Mouse (Mus musculus): Measurements from ENCODE around the gene Atg3. TPM values are rescaled to one million over a fixed set of nuclear protein-coding genes. Genes with fewer than 3 reads are reported as not detected.

Atg3 gene
- polyA plus RNA-seq, 1 experiment from 2014 or later, result 28.4 TPM

DNA sequence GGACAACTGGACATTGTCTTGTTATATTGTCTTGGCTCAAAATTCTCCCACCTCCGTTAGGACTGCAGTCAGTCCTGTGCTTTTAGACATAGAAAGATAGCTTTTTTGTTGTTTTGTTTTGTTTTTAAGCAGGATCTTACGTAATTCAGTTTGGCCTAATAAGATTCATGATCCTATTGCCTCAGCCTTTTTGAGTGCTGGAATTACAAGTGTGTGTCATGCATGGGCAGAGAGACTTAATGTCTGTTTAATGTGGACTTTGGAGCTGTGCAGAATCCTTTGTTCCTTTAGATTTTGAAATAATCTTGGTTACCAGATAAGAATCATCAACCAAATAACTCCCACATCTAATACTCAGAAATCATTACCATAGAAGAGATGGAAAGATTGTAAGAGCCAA is 20.0 kb downstream of the Atg3 start:
- DNase-seq (ENCODE audit: low spot score), result no peak

DNA sequence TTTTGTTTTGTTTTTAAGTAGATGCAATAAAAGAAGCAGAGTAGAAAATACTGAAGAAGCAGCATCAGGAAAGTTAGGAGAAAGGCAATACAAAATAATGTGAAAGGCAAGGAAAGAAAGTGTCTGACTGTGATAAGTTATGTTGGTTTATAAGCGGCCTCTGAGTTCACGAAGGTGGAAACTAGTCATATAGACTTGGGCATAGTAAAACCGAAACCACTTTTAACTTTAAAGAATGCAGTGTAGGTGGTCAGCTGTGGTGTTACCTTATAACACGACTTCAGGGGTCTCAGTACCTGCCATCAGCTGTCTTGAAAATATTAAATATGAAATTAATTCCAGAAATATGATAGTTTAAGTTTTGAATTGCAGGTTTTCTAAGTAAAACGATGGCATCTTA is 23.2 kb downstream of the Atg3 start:
- no peaks in the 10 kb centered on the region for H3K36me3 ChIP-seq (ENCODE audit: control insufficient read depth, insufficient read depth, low read length)
- no peak overlapping the region for H3K4me2 ChIP-seq (ENCODE audit: low read depth, severe bottlenecking)
- no peak overlapping the region for H3K9ac ChIP-seq (ENCODE audit: low read length)
- no peaks in the 10 kb centered on the region for H3K27me3 ChIP-seq (ENCODE audit: control insufficient read depth, insufficient read depth, low read length)
- H3K4me1 ChIP-seq (ENCODE audit: control insufficient read depth, insufficient read depth, low read length), result no peaks in the 10 kb centered on the region
- no peak overlapping the region for H3K27ac ChIP-seq (replicated peaks; ENCODE audit: low read depth, low read length)
- no peaks in the 10 kb centered on the region for H3K9me3 ChIP-seq (ENCODE audit: control insufficient read depth, low read length)
- H3K4me3 ChIP-seq (ENCODE audit: low read depth, low read length), result no peak overlapping the region
- no peak for DNase-seq (ENCODE audit: low spot score)
- ATAC-seq (ENCODE audit: insufficient number of reproducible peaks, low FRiP score, low TSS enrichment, low read depth), result no peak
- 87% methylated on average over 5 of the region's 5 CpGs for WGBS

More for the DNA sequence above, 20.0 kb downstream of the Atg3 start:
- Histone ChIP-seq H3K27me3 (ENCODE audit: control insufficient read depth, insufficient read depth, low read length) (no peaks in the 10 kb centered on the region), H3K4me3 (ENCODE audit: low read depth, low read length) (no peak overlapping the region), H3K27ac (replicated peaks; ENCODE audit: low read depth, low read length) (no peak overlapping the region), H3K36me3 (ENCODE audit: control insufficient read depth, insufficient read depth, low read length) (peaks cover 2% of the 10 kb centered on the region; the same call in 1 of the 2 replicates), H3K4me2 (ENCODE audit: low read depth, severe bottlenecking) (no peak overlapping the region), H3K9me3 (ENCODE audit: control insufficient read depth, low read length) (no peaks in the 10 kb centered on the region), H3K9ac (ENCODE audit: low read length) (no peak overlapping the region), H3K4me1 (ENCODE audit: control insufficient read depth, insufficient read depth, low read length) (no peaks in the 10 kb centered on the region)
- 86% methylated on average over 2 of the region's 2 CpGs for WGBS
- ATAC-seq (ENCODE audit: insufficient number of reproducible peaks, low FRiP score, low TSS enrichment, low read depth), result no peak

DNA sequence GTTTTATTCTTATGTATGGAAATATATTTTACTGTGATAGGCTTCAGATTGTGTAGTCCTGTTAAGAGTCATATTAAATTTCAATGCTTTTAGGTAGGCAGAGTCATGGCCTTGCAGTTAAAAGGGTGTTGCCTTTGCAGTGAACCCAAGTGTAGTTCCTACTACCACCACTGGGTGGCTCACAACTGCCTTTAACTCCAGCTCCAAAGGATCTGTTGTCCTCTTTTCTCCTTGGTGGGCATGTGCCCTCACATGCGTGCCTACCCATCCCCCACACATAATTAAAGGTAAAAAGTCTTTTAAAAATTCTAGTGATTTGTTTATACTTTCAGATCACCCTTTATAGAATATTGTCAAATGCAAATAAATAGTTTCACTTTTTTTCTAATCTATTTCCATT is 34.0 kb downstream of the Atg3 start:
- Histone ChIP-seq H3K4me3 (ENCODE audit: low read depth, low read length) (no peak overlapping the region), H3K27me3 (ENCODE audit: control insufficient read depth, insufficient read depth, low read length) (no peaks in the 10 kb centered on the region), H3K9ac (ENCODE audit: low read length) (no peak overlapping the region), H3K27ac (replicated peaks; ENCODE audit: low read depth, low read length) (no peak overlapping the region), H3K4me1 (ENCODE audit: control insufficient read depth, insufficient read depth, low read length) (no peaks in the 10 kb centered on the region), H3K4me2 (ENCODE audit: low read depth, severe bottlenecking) (no peak overlapping the region), H3K36me3 (ENCODE audit: control insufficient read depth, insufficient read depth, low read length) (peaks cover 2% of the 10 kb centered on the region; the same call in 1 of the 2 replicates), H3K9me3 (ENCODE audit: control insufficient read depth, low read length) (no peaks in the 10 kb centered on the region)
- WGBS, result 12% methylated on average over 1 of the region's 1 CpGs
- ATAC-seq (ENCODE audit: insufficient number of reproducible peaks, low FRiP score, low TSS enrichment, low read depth) (0 out of 2 replicates have a peak, but pooled peaks have one; percentile 44), DNase-seq (ENCODE audit: low spot score) (peak; percentile 83)

DNA sequence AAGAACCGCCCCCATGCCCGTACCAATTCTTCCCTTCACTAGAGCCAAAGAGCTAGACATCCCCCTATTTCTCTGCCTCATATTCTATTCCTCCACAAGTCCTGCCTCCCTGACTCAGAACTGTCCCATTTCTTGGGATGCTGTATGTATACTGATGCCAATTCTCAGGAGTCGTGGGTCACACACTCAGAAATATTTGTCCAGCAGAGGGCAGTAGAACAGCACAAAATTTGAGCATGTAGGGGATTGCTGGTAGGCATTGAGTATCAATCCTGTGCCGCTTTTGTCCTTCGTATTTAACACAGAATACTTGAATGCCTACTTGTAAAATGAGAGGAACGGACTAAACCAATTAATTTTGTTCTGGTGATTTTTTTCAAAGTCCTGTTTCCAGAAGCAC is 38.2 kb downstream of the Atg3 start:
- 34% methylated on average over 6 of the region's 6 CpGs for WGBS
- Histone ChIP-seq H3K4me1 (ENCODE audit: control insufficient read depth, insufficient read depth, low read length) (no peaks in the 10 kb centered on the region), H3K4me3 (ENCODE audit: low read depth, low read length) (no peak overlapping the region), H3K4me2 (ENCODE audit: low read depth, severe bottlenecking) (no peak overlapping the region), H3K27me3 (ENCODE audit: control insufficient read depth, insufficient read depth, low read length) (no peaks in the 10 kb centered on the region), H3K27ac (replicated peaks; ENCODE audit: low read depth, low read length) (no peak overlapping the region), H3K9ac (ENCODE audit: low read length) (no peak overlapping the region), H3K36me3 (ENCODE audit: control insufficient read depth, insufficient read depth, low read length) (no peaks in the 10 kb centered on the region), H3K9me3 (ENCODE audit: control insufficient read depth, low read length) (no peaks in the 10 kb centered on the region)
- peak; percentile 51 for ATAC-seq (ENCODE audit: insufficient number of reproducible peaks, low FRiP score, low TSS enrichment, low read depth)
- peak; percentile 75 for DNase-seq (ENCODE audit: low spot score)

DNA sequence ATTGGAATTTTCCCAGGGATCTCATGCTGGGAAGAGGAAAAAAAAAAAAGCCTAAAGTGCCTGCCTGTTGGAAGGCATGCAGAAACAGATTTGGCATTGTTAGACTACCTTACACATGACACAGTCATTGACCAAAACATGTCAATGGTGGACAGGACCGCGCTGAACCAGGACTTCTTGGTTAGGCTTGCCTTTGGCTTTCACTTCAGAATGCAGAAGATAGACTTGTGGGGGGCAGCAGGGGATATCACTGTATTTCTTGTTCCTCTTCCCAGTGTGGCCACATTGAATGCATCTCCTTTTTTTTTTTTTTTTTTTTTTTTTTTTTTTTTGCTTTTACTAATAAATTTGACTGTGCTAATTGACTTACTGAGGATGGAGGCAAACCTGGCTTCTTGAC is 42.8 kb downstream of the Atg3 start:
- 100% methylated on average over 2 of the region's 2 CpGs for WGBS
- Histone ChIP-seq H3K36me3 (ENCODE audit: control insufficient read depth, insufficient read depth, low read length) (no peaks in the 10 kb centered on the region), H3K27ac (replicated peaks; ENCODE audit: low read depth, low read length) (no peak overlapping the region), H3K4me2 (ENCODE audit: low read depth, severe bottlenecking) (no peak overlapping the region), H3K4me1 (ENCODE audit: control insufficient read depth, insufficient read depth, low read length) (no peaks in the 10 kb centered on the region), H3K9ac (ENCODE audit: low read length) (no peak overlapping the region), H3K27me3 (ENCODE audit: control insufficient read depth, insufficient read depth, low read length) (no peaks in the 10 kb centered on the region), H3K4me3 (ENCODE audit: low read depth, low read length) (no peak overlapping the region), H3K9me3 (ENCODE audit: control insufficient read depth, low read length) (no peaks in the 10 kb centered on the region)
- no peak for DNase-seq (ENCODE audit: low spot score)
- no peak for ATAC-seq (ENCODE audit: insufficient number of reproducible peaks, low FRiP score, low TSS enrichment, low read depth)

DNA sequence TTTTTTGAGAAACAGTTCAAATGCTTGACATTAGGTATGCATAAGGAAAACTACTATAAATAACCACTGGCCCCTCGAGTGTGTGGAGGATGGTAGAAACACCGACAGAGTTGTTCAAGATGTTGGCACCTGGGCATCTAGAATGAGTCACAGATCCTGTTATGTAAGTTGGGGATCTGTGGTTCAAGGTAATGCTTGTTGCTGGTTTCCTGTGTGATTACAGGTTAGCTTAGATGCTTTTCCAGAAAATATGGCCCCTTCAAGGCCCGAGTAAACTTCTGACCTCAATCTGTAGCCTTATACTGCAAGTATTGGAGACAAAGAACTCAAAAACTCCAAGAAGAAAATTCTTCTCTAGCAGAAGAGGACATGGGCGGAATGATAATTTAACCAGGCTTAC is 45.9 kb downstream of the Atg3 start:
- no peak overlapping the region for H3K4me3 ChIP-seq (ENCODE audit: low read depth, low read length)
- 89% methylated on average over 4 of the region's 4 CpGs for whole genome bisulfite sequencing
- H3K9ac ChIP-seq (ENCODE audit: low read length), result no peak overlapping the region
- no peak overlapping the region for H3K27ac ChIP-seq (replicated peaks; ENCODE audit: low read depth, low read length)
- DNase-seq (ENCODE audit: low spot score) (no peak), ATAC-seq (ENCODE audit: insufficient number of reproducible peaks, low FRiP score, low TSS enrichment, low read depth) (no peak)
- H3K27me3 ChIP-seq (ENCODE audit: control insufficient read depth, insufficient read depth, low read length), result no peaks in the 10 kb centered on the region
- H3K4me2 ChIP-seq (ENCODE audit: low read depth, severe bottlenecking), result no peak overlapping the region
- no peaks in the 10 kb centered on the region for H3K4me1 ChIP-seq (ENCODE audit: control insufficient read depth, insufficient read depth, low read length)
- H3K36me3 ChIP-seq (ENCODE audit: control insufficient read depth, insufficient read depth, low read length), result no peaks in the 10 kb centered on the region
- no peaks in the 10 kb centered on the region for H3K9me3 ChIP-seq (ENCODE audit: control insufficient read depth, low read length)

DNA sequence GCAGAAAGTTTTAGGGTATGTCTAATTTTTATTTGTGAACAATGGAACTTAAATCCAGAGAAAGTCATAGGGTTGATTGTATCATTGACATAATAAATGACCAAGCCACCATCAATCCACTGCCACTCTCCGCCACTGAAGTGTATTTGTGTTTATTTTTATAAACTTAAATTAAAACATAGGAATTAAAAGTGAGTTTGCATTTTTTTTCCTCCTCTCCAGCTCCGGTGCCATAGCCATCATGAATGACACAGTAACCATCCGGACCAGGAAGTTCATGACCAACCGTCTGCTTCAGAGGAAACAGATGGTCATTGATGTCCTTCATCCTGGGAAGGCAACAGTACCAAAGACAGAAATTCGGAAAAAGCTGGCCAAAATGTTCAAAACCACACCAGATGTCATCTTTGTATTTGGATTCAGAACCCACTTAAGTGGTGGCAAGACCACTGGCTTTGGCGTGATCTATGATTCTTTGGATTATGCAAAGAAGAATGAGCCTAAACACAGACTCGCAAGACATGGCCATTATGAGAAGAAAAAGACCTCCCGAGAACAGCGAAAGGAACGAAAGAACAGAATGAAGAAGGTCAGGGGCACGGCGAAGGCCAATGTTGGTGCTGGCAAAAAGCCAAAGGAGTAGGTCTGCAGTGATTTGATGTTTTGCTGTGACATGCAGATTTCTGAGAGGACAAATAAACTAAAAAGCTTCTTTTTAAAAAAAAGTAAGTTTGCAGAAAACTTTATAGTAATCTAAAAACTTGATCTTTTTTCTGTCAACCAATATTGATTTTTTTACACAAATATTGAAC is 46.5 kb downstream of the Atg3 start:
- 88% methylated on average over 12 of the region's 12 CpGs for WGBS
- H3K36me3 ChIP-seq (ENCODE audit: control insufficient read depth, insufficient read depth, low read length), result no peaks in the 10 kb centered on the region
- no peaks in the 10 kb centered on the region for H3K4me1 ChIP-seq (ENCODE audit: control insufficient read depth, insufficient read depth, low read length)
- H3K9ac ChIP-seq (ENCODE audit: low read length), result no peak overlapping the region
- no peak for DNase-seq (ENCODE audit: low spot score)
- no peak overlapping the region for H3K4me2 ChIP-seq (ENCODE audit: low read depth, severe bottlenecking)
- no peaks in the 10 kb centered on the region for H3K27me3 ChIP-seq (ENCODE audit: control insufficient read depth, insufficient read depth, low read length)
- H3K27ac ChIP-seq (replicated peaks; ENCODE audit: low read depth, low read length), result no peak overlapping the region
- H3K4me3 ChIP-seq (ENCODE audit: low read depth, low read length), result no peak overlapping the region
- ATAC-seq (ENCODE audit: insufficient number of reproducible peaks, low FRiP score, low TSS enrichment, low read depth), result no peak
- no peaks in the 10 kb centered on the region for H3K9me3 ChIP-seq (ENCODE audit: control insufficient read depth, low read length)

DNA sequence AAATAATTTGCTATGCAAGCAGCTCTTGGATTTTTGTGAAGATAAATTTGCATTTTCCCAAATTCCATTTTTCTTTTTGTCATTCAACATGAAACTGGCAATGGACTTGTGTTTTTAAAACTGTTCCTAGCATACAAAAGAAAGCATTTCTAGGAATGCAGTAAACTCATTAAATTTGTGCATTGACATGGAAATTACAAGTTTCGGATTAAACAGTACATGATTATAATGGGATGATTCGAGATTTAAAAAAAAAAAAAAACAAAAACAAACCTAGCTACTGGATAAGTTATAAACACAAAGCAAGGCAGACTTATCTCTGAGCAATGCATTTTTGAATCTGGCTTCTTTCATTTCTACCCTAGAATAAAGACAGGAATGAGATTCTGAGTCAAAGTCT is 63.4 kb downstream of the Atg3 start:
- Histone ChIP-seq H3K27me3 (ENCODE audit: control insufficient read depth, insufficient read depth, low read length) (no peaks in the 10 kb centered on the region), H3K9me3 (ENCODE audit: control insufficient read depth, low read length) (no peaks in the 10 kb centered on the region), H3K4me2 (ENCODE audit: low read depth, severe bottlenecking) (no peak overlapping the region), H3K36me3 (ENCODE audit: control insufficient read depth, insufficient read depth, low read length) (no peaks in the 10 kb centered on the region), H3K27ac (replicated peaks; ENCODE audit: low read depth, low read length) (no peak overlapping the region), H3K9ac (ENCODE audit: low read length) (no peak overlapping the region), H3K4me1 (ENCODE audit: control insufficient read depth, insufficient read depth, low read length) (no peaks in the 10 kb centered on the region), H3K4me3 (ENCODE audit: low read depth, low read length) (no peak overlapping the region)
- 82% methylated on average over 2 of the region's 2 CpGs for WGBS
- no peak for DNase-seq (ENCODE audit: low spot score)
- no peak for ATAC-seq (ENCODE audit: insufficient number of reproducible peaks, low FRiP score, low TSS enrichment, low read depth)

DNA sequence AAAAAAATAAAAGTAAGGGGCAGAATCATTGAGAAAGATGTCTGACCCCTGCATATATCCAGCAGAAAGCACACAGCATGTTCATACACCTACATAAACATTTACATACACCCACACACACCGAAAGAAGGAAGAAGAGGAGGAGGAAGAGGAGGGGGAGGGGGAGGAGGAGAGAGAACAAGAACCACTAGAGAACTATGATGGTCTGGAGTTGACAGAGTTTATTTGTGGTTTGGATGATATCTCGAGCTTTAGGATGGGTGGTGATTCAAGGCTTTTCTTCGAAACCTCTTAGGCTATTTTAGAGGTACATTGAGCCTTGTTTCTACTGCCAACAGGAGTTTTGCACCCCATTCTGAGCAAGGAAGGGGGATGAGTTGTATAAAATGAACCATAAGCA is 64.2 kb downstream of the Atg3 start:
- H3K27me3 ChIP-seq (ENCODE audit: control insufficient read depth, insufficient read depth, low read length), result no peaks in the 10 kb centered on the region
- no peak overlapping the region for H3K4me3 ChIP-seq (ENCODE audit: low read depth, low read length)
- ATAC-seq (ENCODE audit: insufficient number of reproducible peaks, low FRiP score, low TSS enrichment, low read depth) (no peak), DNase-seq (ENCODE audit: low spot score) (no peak)
- H3K9ac ChIP-seq (ENCODE audit: low read length), result no peak overlapping the region
- no peaks in the 10 kb centered on the region for H3K4me1 ChIP-seq (ENCODE audit: control insufficient read depth, insufficient read depth, low read length)
- no peaks in the 10 kb centered on the region for H3K36me3 ChIP-seq (ENCODE audit: control insufficient read depth, insufficient read depth, low read length)
- H3K9me3 ChIP-seq (ENCODE audit: control insufficient read depth, low read length), result no peaks in the 10 kb centered on the region
- 89% methylated on average over 3 of the region's 3 CpGs for WGBS
- no peak overlapping the region for H3K27ac ChIP-seq (replicated peaks; ENCODE audit: low read depth, low read length)
- no peak overlapping the region for H3K4me2 ChIP-seq (ENCODE audit: low read depth, severe bottlenecking)
